Mouse (Mus musculus): ENCODE results near the gene Gtpbp3. TPM values are rescaled to one million over a fixed set of nuclear protein-coding genes. Genes with fewer than 3 reads are reported as not detected.
A peak's percentile ranks its signal among the peaks of the same experiment; 100 is the strongest.

The Gtpbp3 gene
- polyA plus RNA-seq, 1 experiment from 2014 or later = 14.6 TPM

GRCm38 (mm10) chr8:71497077-71497645, 9.3 kb downstream of the Gtpbp3 start:
- H3K36me3 ChIP-seq (ENCODE audit: insufficient read depth, low read length) = peaks cover 11% of the 10 kb centered on the region
- H3K4me2 ChIP-seq (ENCODE audit: low read length) = no peak overlapping the region
- H3K27ac ChIP-seq = peak overlapping the region; percentile 80
- DNase-seq (ENCODE audit: low spot score) = no peak
- H3K4me1 ChIP-seq (replicated peaks; ENCODE audit: insufficient read depth, low read length) = peaks cover 28% of the 10 kb centered on the region
- ATAC-seq (replicated peaks; ENCODE audit: low FRiP score, low read depth) = no peak
- TF ChIP-seq CTCF (IDR thresholded peaks at IDR 0.05; ENCODE audit: low read depth) = no peak
- no peaks in the 10 kb centered on the region for H3K27me3 ChIP-seq (ENCODE audit: insufficient read depth, low read length)
- no peaks in the 10 kb centered on the region for H3K9me3 ChIP-seq (replicated peaks; ENCODE audit: low read length)
- no peak overlapping the region for H3K9ac ChIP-seq (ENCODE audit: low read depth, low read length)
- H3K4me3 ChIP-seq (replicated peaks; ENCODE audit: low read depth, low read length) = no peak overlapping the region
- 88% methylated on average over 1 of the region's 1 CpGs for WGBS

GRCm38 (mm10) chr8:71497881-71498501, 10.1 kb downstream of the Gtpbp3 start:
- H3K9me3 ChIP-seq (replicated peaks; ENCODE audit: low read length) = no peaks in the 10 kb centered on the region
- H3K9ac ChIP-seq (ENCODE audit: low read depth, low read length) = no peak overlapping the region
- WGBS = 3% methylated on average over 15 of the region's 15 CpGs
- H3K4me1 ChIP-seq (replicated peaks; ENCODE audit: insufficient read depth, low read length) = peaks cover 28% of the 10 kb centered on the region
- peak; percentile 38 for ATAC-seq (replicated peaks; ENCODE audit: low FRiP score, low read depth)
- H3K27me3 ChIP-seq (ENCODE audit: insufficient read depth, low read length) = no peaks in the 10 kb centered on the region
- DNase-seq (ENCODE audit: low spot score) = peak; percentile 78
- H3K36me3 ChIP-seq (ENCODE audit: insufficient read depth, low read length) = peaks cover 5% of the 10 kb centered on the region
- H3K4me2 ChIP-seq (ENCODE audit: low read length) = peak overlapping the region; percentile 18; the same call in 1 of the 2 replicates
- TF ChIP-seq CTCF (IDR thresholded peaks at IDR 0.05; ENCODE audit: low read depth) = no peak; the same call in 1 of the 2 replicates
- H3K4me3 ChIP-seq (replicated peaks; ENCODE audit: low read depth, low read length) = no peak overlapping the region
- H3K27ac ChIP-seq = peak overlapping the region; percentile 90

DNA sequence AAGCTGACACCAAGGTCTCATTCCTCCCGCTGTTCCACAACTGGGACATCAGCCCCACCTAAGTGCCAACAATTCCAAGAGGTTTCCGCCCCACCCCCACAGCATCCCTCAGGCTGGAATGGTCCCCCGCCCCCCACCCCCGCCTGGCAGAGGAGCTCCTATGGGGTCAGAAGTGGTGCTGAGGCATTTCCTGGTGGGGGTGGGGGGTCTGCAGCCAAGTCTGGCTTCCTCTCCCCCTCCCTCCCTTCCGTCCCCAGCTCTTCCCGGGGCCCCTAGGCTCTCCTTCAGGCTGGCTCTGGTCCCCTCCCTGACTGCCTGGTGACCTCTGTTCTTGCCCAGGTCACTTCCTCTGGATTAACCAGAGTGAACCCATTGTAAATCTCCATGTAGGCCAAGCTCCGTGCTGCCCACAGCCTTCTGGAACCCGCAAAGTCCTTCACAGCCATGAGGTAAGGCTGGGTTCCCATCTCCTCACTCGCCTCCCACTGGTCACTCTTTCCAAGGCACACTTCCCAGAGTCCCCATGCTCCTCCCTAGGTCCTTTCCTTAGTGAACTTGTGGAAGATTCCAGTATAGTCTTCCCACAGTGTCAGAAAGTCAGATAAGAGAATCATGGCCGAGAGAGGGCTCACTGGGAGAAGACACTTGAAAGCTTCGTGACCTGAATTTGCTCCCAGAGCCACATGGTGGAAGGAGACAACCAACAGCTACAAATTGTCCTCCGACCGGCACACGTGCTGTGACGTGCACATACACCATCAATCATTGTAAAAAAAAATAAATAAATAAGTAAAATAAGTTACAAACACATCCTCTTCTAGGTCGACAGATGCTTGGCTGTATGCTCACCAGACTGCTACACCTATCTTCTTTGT, 11.2 kb downstream of the Gtpbp3 start:
- WGBS = 27% methylated on average over 14 of the region's 16 CpGs
- no peak overlapping the region for H3K4me3 ChIP-seq (replicated peaks; ENCODE audit: low read depth, low read length)
- H3K36me3 ChIP-seq (ENCODE audit: insufficient read depth, low read length) = peaks cover under 1% of the 10 kb centered on the region; the same call in 1 of the 2 replicates
- H3K4me1 ChIP-seq (replicated peaks; ENCODE audit: insufficient read depth, low read length) = peaks cover 28% of the 10 kb centered on the region
- H3K27me3 ChIP-seq (ENCODE audit: insufficient read depth, low read length) = no peaks in the 10 kb centered on the region
- H3K9ac ChIP-seq (ENCODE audit: low read depth, low read length) = no peak overlapping the region
- peak; percentile 68 for DNase-seq (ENCODE audit: low spot score)
- no peaks in the 10 kb centered on the region for H3K9me3 ChIP-seq (replicated peaks; ENCODE audit: low read length)
- ATAC-seq (replicated peaks; ENCODE audit: low FRiP score, low read depth) = peak; percentile 20; the same call in 1 of the 2 replicates
- peak overlapping the region; percentile 18; the same call in 1 of the 2 replicates for H3K4me2 ChIP-seq (ENCODE audit: low read length)
- H3K27ac ChIP-seq = peak overlapping the region; percentile 90
- TF ChIP-seq CTCF (IDR thresholded peaks at IDR 0.05; ENCODE audit: low read depth) = no peak

DNA sequence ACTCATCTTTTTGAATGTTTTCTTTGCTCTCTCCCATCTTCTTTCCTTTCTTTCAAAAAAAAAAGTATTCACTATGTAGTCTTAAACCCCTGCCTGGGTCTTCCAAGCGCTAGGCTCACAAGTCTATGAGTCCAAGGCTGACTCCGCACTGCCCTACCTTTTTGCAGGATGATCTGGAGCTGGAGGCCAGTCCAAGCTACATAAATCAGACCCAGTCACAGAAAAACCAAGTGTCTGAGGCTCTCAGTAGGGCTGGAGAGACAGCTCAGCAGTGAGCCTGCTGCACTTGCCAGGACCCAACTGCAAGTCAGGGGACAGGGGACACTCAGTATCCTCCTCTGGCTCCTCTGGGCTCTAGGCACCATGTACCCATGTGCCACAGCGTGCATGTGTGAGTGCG, 16.4 kb downstream of the Gtpbp3 start:
- Histone ChIP-seq H3K36me3 (ENCODE audit: insufficient read depth, low read length) (no peaks in the 10 kb centered on the region), H3K27ac (no peak overlapping the region), H3K4me3 (replicated peaks; ENCODE audit: low read depth, low read length) (no peak overlapping the region), H3K9ac (ENCODE audit: low read depth, low read length) (no peak overlapping the region), H3K27me3 (ENCODE audit: insufficient read depth, low read length) (peaks cover 17% of the 10 kb centered on the region; the same call in 1 of the 2 replicates), H3K4me1 (replicated peaks; ENCODE audit: insufficient read depth, low read length) (0 out of 2 replicates have a peak, but pooled peaks cover 6% of the 10 kb centered on the region), H3K4me2 (ENCODE audit: low read length) (no peak overlapping the region), H3K9me3 (replicated peaks; ENCODE audit: low read length) (no peaks in the 10 kb centered on the region)
- DNase-seq (ENCODE audit: low spot score) (no peak), ATAC-seq (replicated peaks; ENCODE audit: low FRiP score, low read depth) (no peak)
- TF ChIP-seq CTCF (IDR thresholded peaks at IDR 0.05; ENCODE audit: low read depth) = no peak
- WGBS = 78% methylated on average over 4 of the region's 4 CpGs

DNA sequence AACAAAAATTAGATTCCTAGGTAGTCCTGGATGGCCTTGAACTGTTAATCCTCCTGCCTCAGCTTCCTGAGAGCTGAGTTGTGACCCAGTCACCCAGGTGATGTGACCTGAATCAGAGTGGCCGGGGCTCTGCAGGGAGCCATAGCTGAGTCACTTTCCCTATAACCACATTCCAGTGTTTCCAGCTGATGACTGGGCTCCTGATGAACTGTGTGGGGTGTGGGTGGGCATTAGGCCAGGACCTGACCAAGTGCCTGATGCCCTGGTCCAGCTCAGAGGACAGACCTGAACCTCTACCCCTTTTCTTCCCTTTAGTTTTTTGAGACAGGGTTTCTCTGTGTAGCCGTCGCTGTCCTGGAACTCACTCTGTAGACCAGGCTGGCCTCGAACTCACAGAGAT, 17.4 kb downstream of the Gtpbp3 start:
- H3K36me3 ChIP-seq (ENCODE audit: insufficient read depth, low read length) = no peaks in the 10 kb centered on the region
- ATAC-seq (replicated peaks; ENCODE audit: low FRiP score, low read depth) (no peak), DNase-seq (ENCODE audit: low spot score) (no peak)
- peaks cover 17% of the 10 kb centered on the region; the same call in 1 of the 2 replicates for H3K27me3 ChIP-seq (ENCODE audit: insufficient read depth, low read length)
- H3K9me3 ChIP-seq (replicated peaks; ENCODE audit: low read length) = no peaks in the 10 kb centered on the region
- H3K4me2 ChIP-seq (ENCODE audit: low read length) = no peak overlapping the region
- H3K9ac ChIP-seq (ENCODE audit: low read depth, low read length) = no peak overlapping the region
- H3K27ac ChIP-seq = no peak overlapping the region
- H3K4me3 ChIP-seq (replicated peaks; ENCODE audit: low read depth, low read length) = no peak overlapping the region
- TF ChIP-seq CTCF (IDR thresholded peaks at IDR 0.05; ENCODE audit: low read depth) = no peak
- H3K4me1 ChIP-seq (replicated peaks; ENCODE audit: insufficient read depth, low read length) = 0 out of 2 replicates have a peak, but pooled peaks cover 6% of the 10 kb centered on the region
- 90% methylated on average over 4 of the region's 4 CpGs for WGBS

GRCm38 (mm10) chr8:71505979-71506378, 18.1 kb downstream of the Gtpbp3 start:
- whole genome bisulfite sequencing = 85% methylated on average over 4 of the region's 4 CpGs
- ATAC-seq (replicated peaks; ENCODE audit: low FRiP score, low read depth) (no peak), DNase-seq (ENCODE audit: low spot score) (no peak)
- H3K9me3 ChIP-seq (replicated peaks; ENCODE audit: low read length) = no peaks in the 10 kb centered on the region
- H3K9ac ChIP-seq (ENCODE audit: low read depth, low read length) = no peak overlapping the region
- H3K27me3 ChIP-seq (ENCODE audit: insufficient read depth, low read length) = peaks cover 17% of the 10 kb centered on the region; the same call in 1 of the 2 replicates
- H3K4me2 ChIP-seq (ENCODE audit: low read length) = no peak overlapping the region
- no peaks in the 10 kb centered on the region for H3K36me3 ChIP-seq (ENCODE audit: insufficient read depth, low read length)
- H3K27ac ChIP-seq = no peak overlapping the region
- H3K4me3 ChIP-seq (replicated peaks; ENCODE audit: low read depth, low read length) = no peak overlapping the region
- TF ChIP-seq CTCF (IDR thresholded peaks at IDR 0.05; ENCODE audit: low read depth) = no peak
- 0 out of 2 replicates have a peak, but pooled peaks cover 6% of the 10 kb centered on the region for H3K4me1 ChIP-seq (replicated peaks; ENCODE audit: insufficient read depth, low read length)
